Mouse (Mus musculus) kidney, postnatal 0 days (tissue): ENCODE data around the gene Sik2. TPM values are rescaled to one million over a fixed set of nuclear protein-coding genes. Genes with fewer than 3 reads are reported as not detected.

Experiments used
- ATAC-seq: fragments of 200-750 bp; cut with Nextera tagmentation; replicated peaks from 2 replicates; pipeline ENCODE4 v1.8.0; 2017; ENCODE audit warnings: low read depth, moderate number of reproducible peaks, moderate TSS enrichment, moderate library complexity; ENCODE audit not compliant: low FRiP score
- DNase-seq: peaks from one replicate; pipeline ENCODE4 v3.0.0-alpha.2; 2016; ENCODE audit warnings: low spot score
- H3K27ac ChIP-seq: fragments of 300-500 bp; sonication (generic); 2 replicates; pipeline ENCODE4 v1.5.1; 2014; ENCODE audit warnings: mild to moderate bottlenecking
- H3K27me3 ChIP-seq: fragments of 300-500 bp; sonication (generic); 2 replicates; pipeline ENCODE4 v1.6.1; 2014; ENCODE audit warnings: low read length, mixed read lengths; ENCODE audit not compliant: insufficient read depth
- H3K36me3 ChIP-seq: fragments of 300-500 bp; sonication (generic); 2 replicates; pipeline ENCODE4 v1.6.1; 2014; ENCODE audit warnings: low read length, mixed read lengths; ENCODE audit not compliant: insufficient read depth
- H3K4me1 ChIP-seq: fragments of 300-500 bp; sonication (generic); replicated peaks from 2 replicates; pipeline ENCODE4 v1.6.1; 2014; ENCODE audit warnings: antibody characterized with exemption, low read length, mixed read lengths; ENCODE audit not compliant: insufficient read depth
- H3K4me2 ChIP-seq: fragments of 300-500 bp; sonication (generic); 2 replicates; pipeline ENCODE4 v1.6.1; 2014; ENCODE audit warnings: mild to moderate bottlenecking, low read length, moderate library complexity, mixed read lengths
- H3K4me3 ChIP-seq: fragments of 300-500 bp; sonication (generic); replicated peaks from 2 replicates; pipeline ENCODE4 v1.5.1; 2014; ENCODE audit warnings: low read depth, low read length
- H3K9ac ChIP-seq: fragments of 300-500 bp; sonication (generic); 2 replicates; pipeline ENCODE4 v1.6.1; 2014; ENCODE audit warnings: low read depth, low read length
- H3K9me3 ChIP-seq: fragments of 300-500 bp; sonication (generic); replicated peaks from 2 replicates; pipeline ENCODE4 v1.6.1; 2016; ENCODE audit warnings: low read length, inconsistent platforms, mixed read lengths
- CTCF ChIP-seq: IDR thresholded peaks from 2 replicates; pipeline ENCODE4 v1.5.1; 2016; ENCODE audit warnings: antibody characterized with exemption, low read depth, mild to moderate bottlenecking, moderate library complexity
- WGBS: fragments of 180-500 bp; shearing (Covaris S2); extraction: QIAGEN DNeasy Blood & Tissue Kit; methylation state at CpG from one replicate; pipeline ENCODE4 v1.1.7; 2014; 5-methylcytosine and 5-hydroxymethylcytosine counted together
- polyA plus RNA-seq: library from polyadenylated mRNA; unstranded; fragments of >200 nt; fragmentation: Nextera tagmentation; extraction: Ambion mirVana; gene quantifications from 2 replicates; pipeline ENCODE4 v1.2.1, GENCODE M21; 2015

Sik2 gene
- polyA plus RNA-seq, 1 experiment from 2014 or later, result 12.5 TPM

DNA sequence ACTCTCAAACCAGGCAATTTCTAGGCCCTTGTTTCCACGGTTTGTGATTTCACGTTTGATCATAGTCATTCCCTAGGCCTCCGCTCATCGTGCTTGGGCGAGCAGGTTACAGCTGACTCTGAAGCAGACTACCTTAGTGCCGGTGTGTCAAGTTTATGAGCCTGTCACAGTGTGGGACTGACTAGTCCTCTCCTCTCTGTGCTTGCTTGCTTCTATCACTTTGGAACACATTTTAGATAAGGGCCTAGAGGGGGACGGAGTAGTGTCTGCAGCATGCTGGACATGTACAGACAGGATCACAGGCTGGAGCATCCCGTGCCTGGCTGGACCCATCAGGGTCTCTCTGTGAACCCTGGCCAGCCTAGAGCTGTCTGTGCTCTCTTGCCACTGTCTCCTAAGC lies 154.5 kb downstream of the Sik2 start:
- no peak for DNase-seq
- H3K27ac ChIP-seq, result no peak overlapping the region
- ATAC-seq, result no peak
- no peaks in the 10 kb centered on the region for H3K9me3 ChIP-seq
- no peak overlapping the region for H3K4me3 ChIP-seq
- H3K4me1 ChIP-seq, result peaks cover 8% of the 10 kb centered on the region
- WGBS, result 41% methylated on average over 8 of the region's 8 CpGs
- no peak for TF ChIP-seq CTCF
- H3K9ac ChIP-seq, result 0 out of 2 replicates have a peak overlapping the region, but pooled peaks have one; percentile 19
- no peaks in the 10 kb centered on the region for H3K27me3 ChIP-seq
- H3K4me2 ChIP-seq, result no peak overlapping the region
- H3K36me3 ChIP-seq, result no peaks in the 10 kb centered on the region

DNA sequence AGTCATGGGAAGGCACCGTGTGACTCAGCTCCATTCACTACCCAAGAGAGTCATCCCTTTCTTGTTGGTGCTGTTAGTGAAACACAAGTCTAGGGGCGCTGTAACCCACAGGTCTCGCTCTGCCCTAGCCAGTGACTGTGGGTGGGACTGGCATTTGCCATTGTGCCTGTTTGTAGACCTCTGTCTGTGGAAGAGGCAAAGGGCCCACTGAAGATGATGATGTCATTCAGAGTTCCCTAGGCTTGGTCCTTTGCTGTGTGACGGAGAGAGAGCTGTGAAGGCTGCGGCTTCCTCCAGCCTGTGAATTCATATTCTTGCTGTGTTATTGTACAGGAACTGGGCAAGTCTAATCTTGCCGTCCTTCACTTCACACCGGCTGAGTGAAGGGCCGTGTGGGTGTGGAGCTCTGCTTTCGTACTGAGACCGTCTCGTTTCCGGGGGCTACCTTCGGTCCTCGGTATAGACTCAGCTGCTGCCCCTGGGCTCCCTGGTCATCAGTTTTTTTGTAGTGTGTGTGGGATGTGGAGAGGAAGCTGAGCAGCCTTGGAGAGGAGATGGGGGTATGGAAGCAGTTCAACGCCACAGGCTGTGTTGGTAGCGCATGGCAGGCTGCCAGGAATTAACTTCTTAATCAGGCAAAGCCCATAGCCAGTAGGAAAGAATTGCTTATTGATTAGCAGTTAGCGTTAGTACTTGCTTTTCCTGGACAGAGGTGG lies 156.1 kb downstream of the Sik2 start:
- no peak overlapping the region for H3K9ac ChIP-seq
- peak overlapping the region; percentile 35; the same call in 1 of the 2 replicates for H3K4me2 ChIP-seq
- no peaks in the 10 kb centered on the region for H3K36me3 ChIP-seq
- H3K27me3 ChIP-seq, result no peaks in the 10 kb centered on the region
- no peaks in the 10 kb centered on the region for H3K9me3 ChIP-seq
- H3K27ac ChIP-seq, result no peak overlapping the region
- 37% methylated on average over 17 of the region's 17 CpGs for WGBS
- no peak overlapping the region for H3K4me3 ChIP-seq
- peaks cover 8% of the 10 kb centered on the region for H3K4me1 ChIP-seq
- TF ChIP-seq CTCF, result no peak
- ATAC-seq (no peak), DNase-seq (peak; percentile 24)

DNA sequence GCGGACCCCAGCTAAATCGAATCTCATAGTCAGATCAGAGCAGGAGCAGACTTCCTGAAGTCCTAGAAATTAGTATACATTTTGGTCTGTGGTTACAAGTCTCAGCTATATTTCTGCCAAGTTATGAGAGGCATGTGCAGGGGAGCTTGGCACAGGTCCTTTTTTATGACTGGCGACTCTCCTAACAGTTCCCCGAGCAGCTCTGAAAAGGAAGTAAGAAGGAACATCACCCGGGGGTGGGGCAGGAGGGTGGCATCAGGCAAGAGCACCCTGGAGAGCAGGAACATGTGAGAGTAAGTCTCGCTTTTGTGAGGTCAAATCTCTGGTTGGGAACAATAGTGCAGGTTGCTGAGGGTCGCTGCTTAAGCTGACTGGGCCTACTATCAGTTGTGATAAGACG lies 158.2 kb downstream of the Sik2 start:
- H3K27me3 ChIP-seq, result no peaks in the 10 kb centered on the region
- peaks cover 14% of the 10 kb centered on the region for H3K4me1 ChIP-seq
- no peak overlapping the region for H3K4me3 ChIP-seq
- ATAC-seq (no peak), DNase-seq (no peak)
- H3K9me3 ChIP-seq, result no peaks in the 10 kb centered on the region
- 0 out of 2 replicates have a peak overlapping the region, but pooled peaks have one; percentile 10 for H3K4me2 ChIP-seq
- TF ChIP-seq CTCF, result no peak
- no peak overlapping the region for H3K27ac ChIP-seq
- no peaks in the 10 kb centered on the region for H3K36me3 ChIP-seq
- 59% methylated on average over 8 of the region's 8 CpGs for WGBS
- H3K9ac ChIP-seq, result no peak overlapping the region

DNA sequence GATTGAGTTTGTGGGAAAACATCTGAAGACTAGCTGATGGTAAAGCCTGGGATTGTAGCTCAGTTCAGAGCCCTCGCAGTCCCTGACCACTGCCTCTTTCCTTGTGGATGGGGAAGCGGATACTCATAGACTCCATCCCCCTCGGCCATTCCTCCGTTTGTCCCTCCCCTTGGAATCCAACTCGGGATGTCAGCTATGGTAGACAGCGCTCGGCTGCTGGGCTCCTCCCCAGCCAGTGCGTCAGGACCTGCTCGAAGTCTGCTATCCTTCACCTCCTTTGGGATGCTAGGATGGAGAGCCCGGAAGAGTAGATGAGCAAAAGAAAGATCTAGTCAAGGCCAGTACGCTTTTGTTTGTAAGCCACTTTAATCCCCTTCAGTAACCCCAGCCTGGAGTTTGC lies 158.6 kb downstream of the Sik2 start:
- H3K9ac ChIP-seq, result no peak overlapping the region
- no peak for ATAC-seq
- DNase-seq, result peak; percentile 49
- no peak for TF ChIP-seq CTCF
- H3K36me3 ChIP-seq, result no peaks in the 10 kb centered on the region
- no peaks in the 10 kb centered on the region for H3K9me3 ChIP-seq
- no peak overlapping the region for H3K4me3 ChIP-seq
- H3K4me2 ChIP-seq, result 0 out of 2 replicates have a peak overlapping the region, but pooled peaks have one; percentile 10
- WGBS, result 23% methylated on average over 11 of the region's 11 CpGs
- no peak overlapping the region for H3K27ac ChIP-seq
- no peaks in the 10 kb centered on the region for H3K27me3 ChIP-seq
- H3K4me1 ChIP-seq, result peaks cover 19% of the 10 kb centered on the region

DNA sequence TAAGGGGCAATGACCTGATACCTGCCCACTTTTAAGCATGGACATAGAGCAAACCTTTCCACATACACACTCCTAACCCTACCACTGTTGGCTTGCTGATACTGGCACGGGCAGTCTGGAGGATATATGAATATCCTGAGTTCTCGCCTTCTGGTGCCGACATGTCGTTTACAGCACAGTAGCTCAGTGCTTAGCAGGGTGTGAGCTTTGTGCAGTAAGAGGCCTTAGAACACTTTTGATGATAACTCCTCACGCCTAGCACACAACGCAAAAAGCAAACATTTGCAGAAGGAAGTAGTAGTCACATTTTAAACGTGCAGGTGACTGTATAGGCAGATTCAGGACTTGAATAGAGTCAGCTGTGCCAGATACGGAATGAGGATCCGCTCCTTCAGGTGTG lies 159.1 kb downstream of the Sik2 start:
- no peak overlapping the region for H3K27ac ChIP-seq
- 72% methylated on average over 9 of the region's 9 CpGs for WGBS
- no peaks in the 10 kb centered on the region for H3K36me3 ChIP-seq
- DNase-seq (no peak), ATAC-seq (no peak)
- TF ChIP-seq CTCF, result no peak
- H3K4me1 ChIP-seq, result peaks cover 24% of the 10 kb centered on the region
- H3K4me2 ChIP-seq, result no peak overlapping the region
- H3K9ac ChIP-seq, result no peak overlapping the region
- no peaks in the 10 kb centered on the region for H3K9me3 ChIP-seq
- H3K27me3 ChIP-seq, result no peaks in the 10 kb centered on the region
- H3K4me3 ChIP-seq, result no peak overlapping the region

DNA sequence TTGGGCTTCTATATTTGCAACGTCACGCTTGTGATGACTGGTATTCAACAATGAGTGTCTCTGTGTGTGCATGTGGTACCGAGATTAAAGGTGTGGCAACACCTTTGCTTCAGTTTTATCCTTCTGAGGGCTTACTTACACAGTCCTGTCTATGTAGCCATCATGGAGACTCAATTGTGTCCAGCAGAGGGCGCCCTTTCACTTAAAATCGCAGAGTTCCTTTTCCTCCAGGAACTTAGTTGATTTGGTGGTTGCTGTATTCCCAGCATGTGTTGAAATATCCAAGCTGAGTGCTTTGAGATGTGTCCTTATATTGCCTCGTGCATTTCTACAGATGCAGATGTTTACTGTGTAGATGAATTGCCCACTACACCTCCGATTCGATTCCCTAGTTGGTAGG lies 159.6 kb downstream of the Sik2 start:
- H3K4me1 ChIP-seq, result peaks cover 22% of the 10 kb centered on the region
- H3K9me3 ChIP-seq, result no peaks in the 10 kb centered on the region
- TF ChIP-seq CTCF, result peak; percentile 95
- peak; percentile 62 for ATAC-seq
- H3K36me3 ChIP-seq, result no peaks in the 10 kb centered on the region
- no peaks in the 10 kb centered on the region for H3K27me3 ChIP-seq
- H3K27ac ChIP-seq, result peak overlapping the region; percentile 74; the same call in 1 of the 2 replicates
- DNase-seq, result peak; percentile 94
- no peak overlapping the region for H3K4me2 ChIP-seq
- 21% methylated on average over 8 of the region's 8 CpGs for WGBS
- no peak overlapping the region for H3K9ac ChIP-seq
- no peak overlapping the region for H3K4me3 ChIP-seq

DNA sequence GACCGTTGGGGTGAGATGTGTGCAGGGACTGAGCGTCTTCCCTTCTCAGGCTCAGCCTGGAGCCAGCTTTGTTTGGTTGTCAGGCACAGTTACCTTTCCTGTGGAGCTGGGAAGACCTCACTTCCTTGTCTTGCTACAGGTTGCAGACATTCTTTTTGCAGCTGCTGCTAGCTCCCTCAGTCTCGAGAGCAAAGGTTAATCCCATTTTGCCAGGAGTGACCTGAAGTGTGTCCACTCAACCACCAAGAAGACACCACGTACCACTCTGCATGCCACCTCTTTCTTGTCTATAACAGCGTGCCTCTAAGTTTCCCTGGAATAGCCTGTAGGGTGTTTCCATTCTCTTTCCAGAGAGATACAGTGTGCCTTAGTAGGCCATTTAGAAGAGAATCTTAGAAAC lies 160.1 kb downstream of the Sik2 start:
- H3K9ac ChIP-seq, result no peak overlapping the region
- H3K9me3 ChIP-seq, result no peaks in the 10 kb centered on the region
- WGBS, result 56% methylated on average over 5 of the region's 5 CpGs
- ATAC-seq, result 0 out of 2 replicates have a peak, but pooled peaks have one; percentile 19
- H3K4me2 ChIP-seq, result no peak overlapping the region
- no peaks in the 10 kb centered on the region for H3K36me3 ChIP-seq
- H3K27me3 ChIP-seq, result no peaks in the 10 kb centered on the region
- peak; percentile 3 for DNase-seq
- no peak overlapping the region for H3K4me3 ChIP-seq
- peak overlapping the region; percentile 74 for H3K27ac ChIP-seq
- TF ChIP-seq CTCF, result no peak
- H3K4me1 ChIP-seq, result peaks cover 22% of the 10 kb centered on the region
